Comparison of ENCODE assay signal across 10 mouse cellular contexts in genomic region chr4:58400861-58401341, GRCm38 (mm10).
A peak's percentile ranks its signal among the peaks of the same experiment; 100 is the strongest.
DNase-seq lines count a peak whose midpoint lies in the region; ATAC-seq and TF ChIP-seq lines count a peak whose summit lies in the region.
"Had no signal": no experiment of that assay in that cellular context is flagged by ENCODE, and none has a peak within 500 bp of the region (broad histone marks: within the 10 kb centered on the region; RNA-seq: fewer than 3 reads in every experiment).

No protein-coding gene starts in this region.

- no peaks in the 10 kb centered on the region for H3K4me1 ChIP-seq in hindbrain, embryonic 16.5 days (ENCODE audit: control insufficient read depth, insufficient read depth, low read depth, low read length)
- no peaks in the 10 kb centered on the region for H3K4me1 ChIP-seq in hindbrain, embryonic 13.5 days (replicated peaks)
- H3K4me1 ChIP-seq: liver, embryonic 15.5 days; stomach, embryonic 15.5 days had no signal

- no peaks in the 10 kb centered on the region for H3K9me3 ChIP-seq in hindbrain, embryonic 16.5 days (ENCODE audit: control insufficient read depth, low read length)
- no peaks in the 10 kb centered on the region for H3K9me3 ChIP-seq in hindbrain, embryonic 13.5 days
- H3K9me3 ChIP-seq: liver, embryonic 15.5 days; stomach, embryonic 15.5 days had no signal

- WGBS in hindbrain, embryonic 16.5 days, result 78% methylated on average over 12 of the region's 12 CpGs
- 90% methylated on average over 12 of the region's 12 CpGs for WGBS in hindbrain, embryonic 13.5 days

- H3K36me3 ChIP-seq in C2C12 (ENCODE audit: control insufficient read depth, insufficient read depth), result no peaks in the 10 kb centered on the region
- no peaks in the 10 kb centered on the region for H3K36me3 ChIP-seq in hindbrain, embryonic 16.5 days (ENCODE audit: control insufficient read depth, insufficient read depth, low read length)
- H3K36me3 ChIP-seq in hindbrain, embryonic 13.5 days, result no peaks in the 10 kb centered on the region
- H3K36me3 ChIP-seq: liver, embryonic 15.5 days; stomach, embryonic 15.5 days had no signal

- no peak for ATAC-seq in hindbrain, embryonic 16.5 days
- no peak for ATAC-seq in hindbrain, embryonic 13.5 days (ENCODE audit: low FRiP score)

- peak overlapping the region; percentile 78 for H3K27ac ChIP-seq in left cerebral cortex, adult 2 months
- H3K27ac ChIP-seq in hindbrain, embryonic 16.5 days (ENCODE audit: low read depth, low read length), result no peak overlapping the region
- no peak overlapping the region for H3K27ac ChIP-seq in hindbrain, embryonic 13.5 days
- H3K27ac ChIP-seq: liver, embryonic 15.5 days; stomach, embryonic 15.5 days had no signal

- H3K9ac ChIP-seq in hindbrain, embryonic 16.5 days (ENCODE audit: low read depth, low read length), result no peak overlapping the region
- no peak overlapping the region for H3K9ac ChIP-seq in hindbrain, embryonic 13.5 days
- H3K9ac ChIP-seq: liver, embryonic 15.5 days; stomach, embryonic 15.5 days had no signal

- intact Hi-C loops in left cerebral cortex, adult 2 months (cut with DNase I), result loop anchor here (1.0 to 5.0 kb wide), 4 partner anchors 61 to 241 kb away; no protein-coding TSS in a partner anchor

- no peak overlapping the region for H3ac ChIP-seq in C2C12 (ENCODE audit: control insufficient read depth, insufficient read length, low read depth)

- H3K79me2 ChIP-seq in C2C12 (ENCODE audit: control insufficient read depth, insufficient read depth), result no peaks in the 10 kb centered on the region

- no peak overlapping the region for H3K4me3 ChIP-seq in C2C12 (ENCODE audit: insufficient read depth, poor library complexity, severe bottlenecking)
- no peak overlapping the region for H3K4me3 ChIP-seq in left cerebral cortex, adult 2 months
- no peak overlapping the region for H3K4me3 ChIP-seq in hindbrain, embryonic 16.5 days (ENCODE audit: low read length)
- no peak overlapping the region for H3K4me3 ChIP-seq in hindbrain, embryonic 13.5 days
- H3K4me3 ChIP-seq: liver, embryonic 15.5 days; stomach, embryonic 15.5 days had no signal

- peak; percentile 79 to 88 for DNase-seq in cerebellum, postnatal 10 days
- no peak for DNase-seq in cerebellum, adult 8-10 months
- peak; percentile 27 to 39 for DNase-seq in gastrocnemius, adult 8-10 months (ENCODE audit: low spot score in 2 of 2)
- DNase-seq in left cerebral cortex, adult 2 months (ENCODE audit: extremely low spot score in 1 of 2, low spot score in 2 of 2), result peak; percentile 67 to 78
- peak; percentile 75 to 83 for DNase-seq in right cerebral cortex, postnatal 36 days (ENCODE audit: low spot score in 2 of 2)

- no peaks in the 10 kb centered on the region for H3K27me3 ChIP-seq in C2C12 (ENCODE audit: control insufficient read depth, insufficient read depth, insufficient read length)
- no peaks in the 10 kb centered on the region for H3K27me3 ChIP-seq in hindbrain, embryonic 16.5 days (replicated peaks; ENCODE audit: control insufficient read depth, insufficient read depth, low read length)
- no peaks in the 10 kb centered on the region for H3K27me3 ChIP-seq in hindbrain, embryonic 13.5 days
- H3K27me3 ChIP-seq: liver, embryonic 15.5 days; stomach, embryonic 15.5 days had no signal

- H3K79me3 ChIP-seq in C2C12 (ENCODE audit: low read depth), result no peaks in the 10 kb centered on the region

- H3K4me2 ChIP-seq in hindbrain, embryonic 16.5 days (ENCODE audit: low read length), result no peak overlapping the region
- no peak overlapping the region for H3K4me2 ChIP-seq in hindbrain, embryonic 13.5 days
- H3K4me2 ChIP-seq: liver, embryonic 15.5 days; stomach, embryonic 15.5 days had no signal

- TF ChIP-seq CTCF in C2C12 (IDR thresholded peaks at IDR 0.05; ENCODE audit: control insufficient read depth, insufficient read depth, insufficient read length), result no peak
- no peak for TF ChIP-seq CTCF in left cerebral cortex, adult 2 months (IDR thresholded peaks at IDR 0.05)

TF ChIP-seq in C2C12, 6 proteins besides CTCF, POLR2A, EP300 and RAD21:
- TF ChIP-seq CEBPB (IDR thresholded peaks at IDR 0.05; ENCODE audit: low read depth) (peak; percentile 37), MYOD1 (IDR thresholded peaks at IDR 0.05; ENCODE audit: control insufficient read depth, insufficient read length, low read depth) (no peak)
